Mouse (Mus musculus) thymus, adult 2 months (tissue): ENCODE data around the gene Dennd4a. TPM values are rescaled to one million over a fixed set of nuclear protein-coding genes. Genes with fewer than 3 reads are reported as not detected.

Source experiments
- DNase-seq: peaks from one replicate; pipeline ENCODE4 v3.0.0; 2021
- H3K27ac ChIP-seq: fragments of 200-500 bp; 2 replicates; pipeline ENCODE4 v1.5.1; 2012; ENCODE audit warnings: low read length, control low read depth; ENCODE audit not compliant: control insufficient read depth, insufficient read depth
- H3K27me3 ChIP-seq: fragments of 200-500 bp; 2 replicates; pipeline ENCODE4 v1.6.1; 2012; ENCODE audit warnings: mild to moderate bottlenecking, low read length, moderate library complexity, mixed read lengths; ENCODE audit not compliant: control insufficient read depth, insufficient read depth
- H3K36me3 ChIP-seq: fragments of 200-500 bp; 2 replicates; pipeline ENCODE4 v1.6.1; 2012; ENCODE audit warnings: mild to moderate bottlenecking, low read length, moderate library complexity; ENCODE audit not compliant: control insufficient read depth, insufficient read depth
- H3K4me1 ChIP-seq: fragments of 200-500 bp; replicated peaks from 2 replicates; pipeline ENCODE4 v1.6.1; 2012; ENCODE audit warnings: low read length; ENCODE audit not compliant: control insufficient read depth, insufficient read depth
- H3K4me3 ChIP-seq: fragments of 200-500 bp; 2 replicates; pipeline ENCODE4 v1.5.1; 2012; ENCODE audit warnings: mild to moderate bottlenecking, low read length, control low read depth, moderate library complexity; ENCODE audit not compliant: control insufficient read depth, insufficient read depth
- CTCF ChIP-seq: fragments of 200-500 bp; IDR thresholded peaks from 2 replicates; pipeline ENCODE4 v1.5.1; 2012; ENCODE audit warnings: mild to moderate bottlenecking, control low read depth, low read length, moderate library complexity, borderline replicate concordance; ENCODE audit not compliant: control insufficient read depth, poor library complexity, insufficient read depth; ENCODE audit errors: extremely low read depth
- POLR2A ChIP-seq: fragments of 200-500 bp; IDR thresholded peaks from 2 replicates; pipeline ENCODE4 v1.6.1; 2012; ENCODE audit warnings: mild to moderate bottlenecking, low read length, control low read depth, moderate library complexity; ENCODE audit not compliant: control insufficient read depth, poor library complexity, insufficient read depth; ENCODE audit errors: extremely low read depth
- WGBS: fragments of 180-500 bp; shearing (Covaris S2); methylation state at CpG from one replicate; pipeline ENCODE4 v1.1.7; 2018; 5-methylcytosine and 5-hydroxymethylcytosine counted together
- polyA plus RNA-seq: library from polyadenylated mRNA; depleted of rRNA; stranded (reverse); fragments of >200 nt; gene quantifications from 2 replicates; pipeline ENCODE4 v1.2.3, GENCODE M21; 2012

Gene Dennd4a
- polyA plus RNA-seq, 1 experiment: 12.3 TPM

DNA sequence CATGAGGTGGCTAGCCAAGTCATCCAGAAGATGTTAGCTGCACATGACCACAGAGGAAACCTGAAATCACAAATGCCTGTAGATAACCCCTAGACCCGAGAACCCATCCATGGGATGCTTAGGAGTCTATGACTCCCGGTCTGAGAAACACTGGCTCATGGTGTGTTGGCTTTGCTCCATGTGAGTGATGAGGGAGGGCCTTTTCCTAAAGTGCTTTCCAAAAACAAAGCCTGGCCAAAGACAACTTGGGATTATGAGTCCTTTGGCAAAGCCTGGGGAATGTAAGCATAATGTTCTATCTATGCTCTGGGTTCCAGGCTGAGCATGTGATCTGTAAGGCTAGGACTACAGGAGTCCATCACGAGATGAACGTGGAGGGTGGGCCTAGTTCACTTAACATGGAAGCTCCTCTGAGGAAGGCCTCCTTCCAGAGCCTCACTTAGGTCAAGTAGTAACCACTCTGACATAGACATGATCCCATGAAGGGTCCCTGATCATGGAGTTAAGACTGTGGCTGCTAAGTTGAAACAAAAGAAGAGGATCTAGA is 33.6 kb upstream of the Dennd4a start:
- no peak overlapping the region for H3K27ac ChIP-seq
- H3K27me3 ChIP-seq: no peaks in the 10 kb centered on the region
- no peak for TF ChIP-seq POLR2A
- TF ChIP-seq CTCF: no peak
- H3K36me3 ChIP-seq: no peaks in the 10 kb centered on the region
- no peak for DNase-seq
- no peaks in the 10 kb centered on the region for H3K4me1 ChIP-seq
- H3K4me3 ChIP-seq: no peak overlapping the region
- 96% methylated on average over 4 of the region's 4 CpGs for WGBS

DNA sequence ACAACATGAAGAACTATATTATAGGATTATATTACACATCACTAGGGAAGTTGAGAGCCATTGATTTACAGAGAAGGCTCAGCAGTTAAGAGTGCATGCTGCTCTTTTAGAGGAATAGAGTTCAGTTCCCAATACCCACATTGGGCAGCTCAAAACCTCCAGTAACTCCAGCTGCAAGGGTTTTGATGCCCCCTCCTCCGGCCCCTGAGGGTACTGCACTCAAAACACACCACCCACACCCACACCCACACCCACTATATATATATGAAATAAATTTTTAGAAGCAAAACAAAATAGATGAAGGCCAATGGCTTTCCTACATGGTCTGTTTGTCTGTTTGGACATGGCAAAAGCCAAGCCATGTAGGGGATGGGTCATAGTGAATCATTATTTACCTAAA is 33.0 kb upstream of the Dennd4a start:
- H3K4me1 ChIP-seq: no peaks in the 10 kb centered on the region

DNA sequence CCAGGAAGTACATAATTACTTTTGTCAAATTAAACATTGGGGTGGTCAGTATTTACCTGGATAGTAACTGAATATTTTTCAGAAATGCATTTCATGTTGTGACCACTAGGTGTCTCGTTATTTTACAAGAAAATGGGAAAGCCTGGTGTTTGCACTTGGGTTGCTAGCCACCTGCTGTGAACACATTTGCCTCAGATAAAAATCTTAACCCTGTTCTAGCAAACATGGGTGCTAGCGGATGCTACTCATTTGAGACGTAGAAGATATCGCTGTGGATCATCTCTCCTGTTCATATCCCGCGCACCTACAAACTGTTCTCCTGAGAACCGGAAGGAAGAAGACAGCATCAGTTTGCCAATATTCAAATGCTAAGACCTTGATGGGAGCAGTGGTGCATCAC is 31.5 kb upstream of the Dennd4a start:
- no peaks in the 10 kb centered on the region for H3K4me1 ChIP-seq
- WGBS: 20% methylated on average over 7 of the region's 7 CpGs
- H3K27me3 ChIP-seq: no peaks in the 10 kb centered on the region
- DNase-seq: peak; percentile 18
- H3K27ac ChIP-seq: no peak overlapping the region
- no peak overlapping the region for H3K4me3 ChIP-seq
- no peak for TF ChIP-seq POLR2A
- no peak for TF ChIP-seq CTCF
- no peaks in the 10 kb centered on the region for H3K36me3 ChIP-seq

More for the DNA sequence above, 33.0 kb upstream of the Dennd4a start:
- Histone ChIP-seq H3K27ac (no peak overlapping the region), H3K4me3 (no peak overlapping the region), H3K36me3 (no peaks in the 10 kb centered on the region), H3K27me3 (no peaks in the 10 kb centered on the region)
- DNase-seq: no peak
- TF ChIP-seq CTCF (no peak), POLR2A (no peak)
- WGBS: 91% methylated on average over 1 of the region's 1 CpGs

DNA sequence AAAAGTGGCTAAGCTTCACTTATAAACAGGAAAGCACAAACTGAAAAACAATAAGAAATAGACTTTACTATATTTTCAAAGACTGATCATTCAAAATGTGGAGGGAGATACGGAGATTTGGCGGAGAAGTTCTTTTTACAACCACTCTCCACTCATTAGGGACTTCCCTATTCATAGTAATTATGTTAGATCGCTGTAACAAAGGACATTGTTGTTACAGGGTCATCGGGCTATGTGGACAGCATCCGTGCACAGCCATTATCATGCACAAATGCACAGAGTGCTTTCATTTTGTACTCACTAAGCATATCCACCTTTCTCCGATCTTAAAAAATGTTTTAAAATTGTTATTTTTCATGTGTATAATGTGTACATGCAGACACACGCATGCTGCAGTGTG is 27.6 kb upstream of the Dennd4a start:
- TF ChIP-seq POLR2A: no peak
- no peak for TF ChIP-seq CTCF
- DNase-seq: no peak
- Histone ChIP-seq H3K4me3 (no peak overlapping the region), H3K4me1 (no peaks in the 10 kb centered on the region), H3K36me3 (no peaks in the 10 kb centered on the region), H3K27me3 (no peaks in the 10 kb centered on the region), H3K27ac (no peak overlapping the region)
- 96% methylated on average over 7 of the region's 7 CpGs for WGBS

DNA sequence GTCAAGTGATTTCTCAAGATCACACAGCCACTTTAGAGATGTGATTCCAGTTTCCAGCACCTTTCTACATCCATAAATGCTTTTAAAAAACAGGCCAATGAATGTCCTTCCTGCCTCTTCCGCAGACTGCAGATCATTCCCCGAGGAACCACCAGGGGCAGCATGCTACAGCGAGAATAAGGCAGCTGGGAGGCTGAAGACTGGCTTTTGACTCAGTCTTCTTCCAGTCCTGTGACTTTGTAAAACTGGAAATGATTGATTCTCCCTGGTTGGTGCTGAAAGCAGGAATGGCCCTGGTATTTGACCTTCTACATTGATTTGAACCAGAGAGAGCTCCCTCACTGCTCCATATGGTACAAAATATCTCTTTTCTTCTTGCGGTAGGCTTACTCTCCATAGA is 26.3 kb upstream of the Dennd4a start:
- TF ChIP-seq POLR2A (no peak), CTCF (0 out of 2 replicates have a peak, but pooled peaks have one; percentile 59)
- peak; percentile 83 for DNase-seq

GRCm38 (mm10) chr9:64786216-64786905 is 24.8 kb upstream of the Dennd4a start:
- TF ChIP-seq POLR2A: no peak
- H3K4me3 ChIP-seq: no peak overlapping the region
- WGBS: 94% methylated on average over 9 of the region's 9 CpGs
- H3K36me3 ChIP-seq: no peaks in the 10 kb centered on the region
- H3K27ac ChIP-seq: no peak overlapping the region
- peaks cover 2% of the 10 kb centered on the region for H3K4me1 ChIP-seq
- DNase-seq: no peak
- H3K27me3 ChIP-seq: no peaks in the 10 kb centered on the region

More for the DNA sequence above, 26.3 kb upstream of the Dennd4a start:
- H3K36me3 ChIP-seq: no peaks in the 10 kb centered on the region
- 57% methylated on average over 4 of the region's 4 CpGs for WGBS
- no peaks in the 10 kb centered on the region for H3K27me3 ChIP-seq
- H3K27ac ChIP-seq: no peak overlapping the region
- no peak overlapping the region for H3K4me3 ChIP-seq
- peaks cover under 1% of the 10 kb centered on the region for H3K4me1 ChIP-seq
